Mouse (Mus musculus) megakaryocyte, embryonic 14.5 days (primary cell): Measurements from ENCODE around the gene Tlr11. TPM values are rescaled to one million over a fixed set of nuclear protein-coding genes. Genes with fewer than 3 reads are reported as not detected.

Source experiments
- H3K27me3 ChIP-seq: replicated peaks from 2 replicates; pipeline ENCODE3; 2012; ENCODE audit warnings: inconsistent platforms
- H3K36me3 ChIP-seq: replicated peaks from 2 replicates; pipeline ENCODE3; 2012; ENCODE audit warnings: low read length, inconsistent platforms, mixed read lengths
- H3K4me1 ChIP-seq: 2 replicates; pipeline ENCODE4 v1.6.1; 2012; ENCODE audit warnings: inconsistent platforms
- H3K4me3 ChIP-seq: replicated peaks from 2 replicates; pipeline ENCODE3; 2012; ENCODE audit warnings: moderate library complexity, mild to moderate bottlenecking, inconsistent platforms
- H3K9me3 ChIP-seq: 2 replicates; pipeline ENCODE4 v1.6.1; 2012; ENCODE audit warnings: inconsistent platforms
- FLI1 ChIP-seq: IDR thresholded peaks from 2 replicates; pipeline ENCODE4 v1.6.1; 2012; ENCODE audit warnings: low read length, inconsistent platforms, mixed read lengths
- GATA1 ChIP-seq: IDR thresholded peaks from 3 replicates; pipeline ENCODE4 v1.6.1; 2012; ENCODE audit warnings: mixed read lengths, low read length, inconsistent platforms, borderline replicate concordance
- polyA plus RNA-seq: library from polyadenylated mRNA; stranded (reverse); fragments of >175 nt; gene quantifications from 2 replicates; pipeline ENCODE4 v1.2.3, GENCODE M21; 2012; ENCODE audit warnings: low replicate concordance; ENCODE audit not compliant: insufficient read depth

The Tlr11 gene
- not detected in 2 replicates for polyA plus RNA-seq

- H3K27me3 ChIP-seq, result no peaks in the 10 kb centered on the region
- TF ChIP-seq FLI1 (no peak), GATA1 (no peak)
Measured at GRCm38 (mm10) chr14:50357593-50357992, at the start of gene Tlr11. TSS of gene Tlr11 (plus strand) at chr14:50357914.

DNA sequence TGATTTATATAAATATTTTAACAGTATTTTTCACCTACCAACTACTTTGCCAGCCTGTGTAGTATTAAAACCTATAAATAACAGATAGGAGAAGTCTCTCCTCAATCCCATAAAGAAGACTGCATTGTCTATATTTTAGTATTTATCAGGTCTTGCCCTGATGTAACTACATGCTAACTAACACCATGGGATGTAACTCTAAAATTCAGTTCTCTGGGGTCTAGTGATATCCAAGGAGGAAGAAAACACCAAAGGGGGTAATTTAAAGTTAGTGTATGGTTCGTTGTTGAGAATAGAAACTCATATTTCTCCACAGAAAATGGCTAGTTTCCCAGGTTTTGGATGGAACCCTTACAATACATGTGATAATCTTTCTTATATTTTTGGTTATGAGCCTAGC is 31.1 kb upstream of the Tlr11 start, which contains the start of gene Olfr734:
Olfr734 (minus strand) TSS at position 101 of the 400 bp plus-strand sequence.
- no peaks in the 10 kb centered on the region for H3K9me3 ChIP-seq
- H3K4me1 ChIP-seq, result no peaks in the 10 kb centered on the region
- no peaks in the 10 kb centered on the region for H3K36me3 ChIP-seq
- no peak for TF ChIP-seq GATA1
- no peak for TF ChIP-seq FLI1
- H3K4me3 ChIP-seq, result no peak within 1 kb of the TSS
- H3K27me3 ChIP-seq, result no peaks in the 10 kb centered on the region

More at GRCm38 (mm10) chr14:50357593-50357992, at the start of gene Tlr11:
- Histone ChIP-seq H3K4me3 (no peak within 1 kb of the TSS), H3K9me3 (no peaks in the 10 kb centered on the region; the same call in 1 of the 2 replicates), H3K36me3 (no peaks in the 10 kb centered on the region), H3K4me1 (no peaks in the 10 kb centered on the region)

DNA sequence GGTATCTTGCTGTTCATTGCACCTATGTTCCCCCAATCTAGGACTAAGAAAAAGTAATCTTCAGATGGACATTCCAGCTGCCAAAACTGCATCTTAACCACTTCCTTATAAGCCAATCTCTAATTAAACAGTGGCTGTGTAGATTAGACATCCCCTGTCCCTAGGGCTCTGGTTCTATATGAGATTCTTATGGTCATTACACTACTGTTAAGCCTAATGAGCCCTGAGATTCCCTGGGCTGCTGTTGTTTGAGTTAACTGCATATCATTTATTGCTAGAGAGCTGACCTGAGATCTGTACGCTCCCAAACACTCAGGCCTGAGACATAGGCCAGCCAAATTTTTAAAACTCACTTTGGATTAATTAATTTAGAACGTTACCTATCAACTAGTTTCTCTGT is 8.9 kb upstream of the Tlr11 start, which contains the start of gene Olfr735:
Olfr735 (minus strand) TSS at position 77 of the 400 bp plus-strand sequence.
- Histone ChIP-seq H3K4me3 (no peak within 1 kb of the TSS), H3K36me3 (no peaks in the 10 kb centered on the region), H3K27me3 (no peaks in the 10 kb centered on the region), H3K9me3 (no peaks in the 10 kb centered on the region), H3K4me1 (no peaks in the 10 kb centered on the region)
- TF ChIP-seq GATA1, result no peak
- TF ChIP-seq FLI1, result no peak

- Histone ChIP-seq H3K9me3 (no peaks in the 10 kb centered on the region; the same call in 1 of the 2 replicates), H3K36me3 (no peaks in the 10 kb centered on the region), H3K4me3 (no peak overlapping the region), H3K27me3 (no peaks in the 10 kb centered on the region), H3K4me1 (no peaks in the 10 kb centered on the region)
- TF ChIP-seq GATA1 (no peak), FLI1 (no peak)
Measured at GRCm38 (mm10) chr14:50352438-50352837, 5.3 kb upstream of the Tlr11 start.

DNA sequence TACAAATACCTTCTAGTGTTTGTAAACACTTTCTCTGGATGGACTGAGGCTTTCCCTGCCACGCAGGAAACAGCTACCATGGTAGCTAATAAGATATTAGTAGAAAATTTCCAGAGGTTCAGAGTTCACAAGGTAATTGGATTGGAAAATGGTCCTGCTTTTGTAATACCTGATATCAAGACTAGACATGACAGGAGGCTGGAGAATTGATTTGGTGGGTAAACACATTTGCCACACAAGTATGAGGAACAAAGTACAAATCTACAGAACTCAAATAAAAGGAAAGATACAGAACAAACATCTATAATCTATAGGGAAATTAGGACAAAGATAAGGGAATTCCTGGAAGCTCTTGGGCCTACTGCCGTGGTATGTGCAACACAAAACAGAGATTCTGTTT is 989 bp upstream of the Tlr11 start:
- Histone ChIP-seq H3K4me3 (no peak overlapping the region), H3K9me3 (no peaks in the 10 kb centered on the region; the same call in 1 of the 2 replicates), H3K27me3 (no peaks in the 10 kb centered on the region), H3K4me1 (no peaks in the 10 kb centered on the region), H3K36me3 (no peaks in the 10 kb centered on the region)
- TF ChIP-seq GATA1, result no peak
- TF ChIP-seq FLI1, result no peak

DNA sequence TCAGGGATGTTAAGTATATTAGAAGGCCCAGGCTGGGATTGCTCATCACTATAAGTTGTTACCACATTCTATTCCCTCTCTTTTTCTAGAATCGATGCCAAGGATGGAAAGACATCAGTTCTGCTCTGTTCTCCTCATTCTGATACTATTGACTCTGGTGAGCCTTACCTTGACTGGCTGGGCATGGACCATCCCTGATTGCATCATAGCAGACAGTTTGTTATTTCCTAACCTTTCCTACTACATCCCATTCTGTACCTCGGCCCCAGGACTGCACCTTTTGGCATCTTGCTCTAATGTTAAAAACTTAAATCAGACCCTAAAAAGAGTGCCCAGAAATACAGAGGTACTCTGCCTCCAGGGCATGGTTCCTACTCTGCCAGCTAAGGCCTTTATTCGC is 2.8 kb downstream of the Tlr11 start:
- H3K27me3 ChIP-seq, result no peaks in the 10 kb centered on the region
- TF ChIP-seq GATA1, result no peak
- no peaks in the 10 kb centered on the region for H3K36me3 ChIP-seq
- H3K4me3 ChIP-seq, result no peak overlapping the region
- H3K4me1 ChIP-seq, result no peaks in the 10 kb centered on the region
- H3K9me3 ChIP-seq, result peaks cover 6% of the 10 kb centered on the region; the same call in 1 of the 2 replicates

- Histone ChIP-seq H3K9me3 (peaks cover 6% of the 10 kb centered on the region; the same call in 1 of the 2 replicates), H3K4me3 (no peak overlapping the region), H3K27me3 (no peaks in the 10 kb centered on the region), H3K36me3 (no peaks in the 10 kb centered on the region), H3K4me1 (no peaks in the 10 kb centered on the region)
- no peak for TF ChIP-seq GATA1
Measured at GRCm38 (mm10) chr14:50363561-50363960, 5.8 kb downstream of the Tlr11 start.

DNA sequence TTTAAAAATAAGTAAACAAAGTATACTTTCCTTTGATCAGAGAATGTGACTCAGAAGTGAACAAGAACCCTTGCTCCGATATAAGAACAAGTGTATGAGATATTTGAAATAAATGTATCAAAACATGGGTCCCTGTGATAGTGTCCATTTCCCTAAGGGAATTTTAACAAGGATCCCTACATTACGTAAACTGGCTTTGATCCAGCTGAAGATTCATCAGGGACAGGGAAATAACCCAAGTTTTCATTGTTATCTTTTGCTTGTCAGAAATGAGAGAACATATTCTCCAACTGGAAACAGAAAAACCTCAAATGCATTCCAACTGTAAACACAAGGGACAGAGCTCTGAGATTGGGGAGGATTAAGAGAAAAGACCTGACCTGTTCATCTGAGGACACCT is 23.1 kb downstream of the Tlr11 start, which contains the start of gene Olfr736:
Olfr736 (plus strand) TSS at position 301 of the 400 bp plus-strand sequence.
- Histone ChIP-seq H3K27me3 (no peaks in the 10 kb centered on the region), H3K9me3 (no peaks in the 10 kb centered on the region), H3K4me1 (no peaks in the 10 kb centered on the region), H3K4me3 (no peak within 1 kb of the TSS), H3K36me3 (no peaks in the 10 kb centered on the region)
- TF ChIP-seq GATA1 (no peak), FLI1 (no peak)

- Histone ChIP-seq H3K36me3 (no peaks in the 10 kb centered on the region), H3K27me3 (no peaks in the 10 kb centered on the region), H3K4me3 (no peak within 1 kb of the TSS), H3K9me3 (no peaks in the 10 kb centered on the region), H3K4me1 (no peaks in the 10 kb centered on the region)
- TF ChIP-seq FLI1 (no peak), GATA1 (no peak)
Measured at GRCm38 (mm10) chr14:50407268-50407667, 49.6 kb downstream of the Tlr11 start, which contains the start of gene Olfr738. TSS of gene Olfr738 (plus strand) at chr14:50407568.

Other genes with a start within 250 kb of the Tlr11 start
- not detected in 2 replicates for gene Olfr727, start 234.7 kb upstream of the Tlr11 start, polyA plus RNA-seq
- not detected in 2 replicates for gene Olfr728, start 215.2 kb upstream of the Tlr11 start, polyA plus RNA-seq
- gene Olfr729, start 205.0 kb upstream of the Tlr11 start, polyA plus RNA-seq, result not detected in 2 replicates
- gene Olfr730, start 169.7 kb upstream of the Tlr11 start, polyA plus RNA-seq, result not detected in 2 replicates
- gene Olfr731, start 116.0 kb upstream of the Tlr11 start, polyA plus RNA-seq, result 2.5 TPM in 1 of 2 replicates, not detected in the other
- gene Olfr732, start 73.7 kb upstream of the Tlr11 start, polyA plus RNA-seq, result not detected in 2 replicates
- gene Olfr733, start 56.4 kb upstream of the Tlr11 start, polyA plus RNA-seq, result not detected in 2 replicates
- gene Olfr734, start 31.2 kb upstream of the Tlr11 start, polyA plus RNA-seq, result not detected in 2 replicates
- not detected in 2 replicates for gene Olfr735, start 9.0 kb upstream of the Tlr11 start, polyA plus RNA-seq
- gene Olfr736, start 23.2 kb downstream of the Tlr11 start, polyA plus RNA-seq, result not detected in 2 replicates
- not detected in 2 replicates for gene Olfr738, start 49.7 kb downstream of the Tlr11 start, polyA plus RNA-seq
- not detected in 2 replicates for gene Olfr739, start 60.7 kb downstream of the Tlr11 start, polyA plus RNA-seq
- not detected in 2 replicates for gene Olfr740, start 87.6 kb downstream of the Tlr11 start, polyA plus RNA-seq
- gene Olfr741, start 114.8 kb downstream of the Tlr11 start, polyA plus RNA-seq, result not detected in 2 replicates
- gene Olfr742, start 145.7 kb downstream of the Tlr11 start, polyA plus RNA-seq, result not detected in 2 replicates
- gene Olfr743, start 163.9 kb downstream of the Tlr11 start, polyA plus RNA-seq, result not detected in 2 replicates